Mouse (Mus musculus) ovary, adult 18-20 months (tissue): ENCODE measurements around the gene Naa35.
"Not testable (repeated sequence)": the region's sequence is repeated elsewhere in the genome, so short reads cannot be mapped to it uniquely, and the experiment has no call there.

ENCODE experiments used
- DNase-seq: peaks from one replicate; pipeline ENCODE4 v3.0.0; 2022; ENCODE audit warnings: low spot score, mixed read lengths

Naa35 gene

DNA sequence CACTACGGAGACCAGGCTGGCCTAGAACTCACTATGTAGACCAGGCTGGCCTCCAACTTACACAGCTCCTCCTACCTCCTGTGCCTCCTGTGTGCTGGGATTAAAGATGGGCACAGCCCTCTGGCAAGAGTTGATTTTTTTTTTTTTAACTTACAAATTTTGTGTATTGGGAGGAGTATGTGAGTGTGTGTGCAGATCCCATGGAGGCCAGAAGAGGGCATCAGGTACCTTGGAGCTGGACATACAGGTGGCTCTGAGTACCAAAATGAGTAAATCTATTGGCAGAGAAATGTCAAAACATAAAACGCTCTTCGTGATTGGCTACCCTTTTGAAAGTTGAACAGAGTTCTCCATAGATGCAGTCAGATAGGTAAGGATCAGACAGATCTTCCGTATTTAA is 4.1 kb upstream of the Naa35 start:
- DNase-seq = no peak

DNA sequence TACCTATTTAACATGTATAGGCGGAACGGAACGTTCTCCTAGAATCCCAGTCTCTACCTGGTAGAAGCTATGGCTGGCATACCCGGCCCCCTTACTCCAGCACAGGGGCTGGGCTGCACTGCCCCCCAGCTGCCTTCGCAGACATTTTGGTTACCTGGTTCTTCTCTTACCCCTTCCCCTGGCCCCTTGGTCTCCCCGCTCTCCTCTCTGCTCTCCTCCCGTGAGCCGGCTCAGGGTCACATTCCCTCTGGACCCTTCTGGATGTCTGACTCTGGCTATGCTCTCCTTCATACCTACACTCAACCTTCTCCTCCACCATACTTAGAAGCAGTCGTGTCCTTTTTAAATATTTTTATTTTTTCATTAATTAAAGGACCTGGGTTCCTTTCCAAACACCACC is 578 bp upstream of the Naa35 start:
- peak; percentile 20 for DNase-seq

DNA sequence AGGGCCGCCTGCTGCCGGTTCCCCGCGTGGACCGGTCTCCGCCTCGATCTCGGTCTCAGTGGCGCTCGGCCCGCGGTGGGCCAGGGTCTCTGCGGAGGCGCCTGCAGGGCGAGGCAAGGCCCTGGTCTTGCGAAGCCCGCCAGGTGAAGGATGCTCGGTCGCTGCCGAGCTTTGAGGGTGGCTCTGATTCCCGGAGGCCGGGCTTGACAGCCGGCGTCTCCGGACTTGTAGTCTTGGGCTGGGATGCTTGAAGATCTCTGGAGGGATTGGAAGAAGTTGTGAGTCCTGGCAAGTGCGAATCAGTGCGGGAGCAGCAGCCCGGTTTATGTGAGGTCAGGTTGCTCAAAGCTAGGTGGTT is 568 bp downstream of the Naa35 start:
- DNase-seq = no peak

DNA sequence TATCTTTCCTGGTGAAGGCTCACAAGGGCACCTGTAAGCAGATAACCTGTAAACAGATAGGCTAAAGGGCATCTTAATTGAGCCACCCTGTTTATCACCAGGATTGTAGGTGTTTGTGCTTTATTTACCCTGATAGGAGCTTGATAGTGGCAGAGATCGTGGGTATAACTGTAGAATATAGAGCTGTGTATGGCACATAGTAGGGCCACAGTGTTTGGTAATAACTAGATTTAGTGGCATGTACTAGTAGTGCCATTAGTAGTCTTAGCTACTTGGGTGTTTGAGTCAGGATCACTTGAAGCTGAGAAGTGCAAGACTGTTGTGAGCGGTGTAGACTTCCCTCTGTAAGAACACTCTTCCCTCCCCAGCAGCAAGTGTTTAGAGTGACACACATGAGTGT is 2.1 kb downstream of the Naa35 start:
- DNase-seq = no peak

DNA sequence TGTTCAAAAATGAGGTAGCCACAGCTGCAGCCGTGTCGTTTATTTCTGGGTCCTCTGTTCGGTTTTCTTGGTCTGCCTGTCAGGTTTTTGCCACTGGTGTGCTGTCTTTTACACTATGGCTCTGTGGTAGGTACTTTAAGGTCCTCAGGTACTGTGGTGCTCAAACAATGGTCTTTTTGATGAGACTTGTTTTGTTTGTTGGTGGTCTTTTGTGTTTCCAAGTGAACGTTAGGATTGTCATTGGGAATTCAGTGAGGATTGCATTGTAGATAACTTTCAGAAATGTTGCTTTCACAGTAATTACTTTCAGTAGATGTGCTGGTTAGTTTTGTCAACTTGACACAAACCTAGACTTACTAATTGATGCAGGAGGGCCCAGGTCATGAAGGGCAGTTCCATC is 4.6 kb downstream of the Naa35 start:
- no peak for DNase-seq

DNA sequence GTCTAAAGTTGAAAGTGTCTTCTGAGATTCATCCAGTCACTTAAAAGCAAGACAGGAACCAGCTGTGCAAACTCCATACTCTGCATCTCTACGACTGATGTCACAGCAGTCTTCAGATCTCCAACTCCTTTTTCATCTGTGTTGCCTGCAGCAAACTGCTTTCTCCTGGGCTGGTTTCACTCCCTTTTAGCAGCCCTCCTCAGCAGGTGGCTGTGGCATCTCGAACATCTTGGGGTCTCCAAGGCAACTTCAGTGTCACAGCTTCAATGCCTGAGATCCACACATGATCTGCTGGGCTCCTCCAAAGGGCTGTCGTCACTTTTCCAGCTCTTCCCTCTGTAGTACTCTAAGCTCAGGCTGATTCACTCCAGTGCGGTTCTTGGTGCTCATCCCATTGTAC is 5.6 kb downstream of the Naa35 start:
- DNase-seq = no peak

DNA sequence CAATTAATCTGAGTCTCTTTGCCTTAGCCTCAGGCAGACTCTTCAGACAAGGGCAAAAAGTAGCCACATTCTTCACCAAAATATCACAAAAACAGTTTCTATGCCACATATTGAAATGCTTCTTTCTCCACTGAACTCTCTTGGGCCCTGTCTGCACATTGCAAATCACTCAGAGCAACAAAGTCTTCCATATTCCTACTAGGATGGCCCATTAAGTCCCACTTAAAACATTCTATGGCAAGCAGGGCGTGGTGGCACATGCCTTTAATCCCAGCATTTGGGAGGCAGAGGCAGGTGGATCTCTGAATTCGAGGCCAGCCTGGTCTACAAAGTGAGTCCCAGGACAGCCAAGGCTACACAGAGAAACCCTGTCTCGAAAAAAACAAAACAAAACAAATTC is 7.0 kb downstream of the Naa35 start:
- not testable (repeated sequence) for DNase-seq

DNA sequence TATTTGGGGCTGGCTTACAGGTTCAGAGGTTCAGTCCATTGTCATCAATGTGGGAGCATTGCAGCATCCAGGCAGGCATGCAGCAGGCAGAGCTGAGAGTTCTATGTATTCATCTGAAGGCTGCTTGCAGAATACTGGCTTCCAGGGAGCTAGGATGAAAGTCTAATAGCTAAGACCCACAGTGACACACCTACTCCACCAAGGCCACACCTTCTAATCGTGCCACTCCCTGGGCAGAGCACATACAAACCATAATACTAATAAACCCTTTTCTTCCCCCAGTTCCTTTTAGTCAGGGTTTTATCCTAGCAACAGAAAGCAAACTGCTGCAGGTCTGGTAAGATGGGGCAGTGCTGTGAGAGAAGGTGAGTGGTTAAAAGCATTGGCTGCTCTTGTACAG is 7.6 kb downstream of the Naa35 start:
- no peak for DNase-seq

DNA sequence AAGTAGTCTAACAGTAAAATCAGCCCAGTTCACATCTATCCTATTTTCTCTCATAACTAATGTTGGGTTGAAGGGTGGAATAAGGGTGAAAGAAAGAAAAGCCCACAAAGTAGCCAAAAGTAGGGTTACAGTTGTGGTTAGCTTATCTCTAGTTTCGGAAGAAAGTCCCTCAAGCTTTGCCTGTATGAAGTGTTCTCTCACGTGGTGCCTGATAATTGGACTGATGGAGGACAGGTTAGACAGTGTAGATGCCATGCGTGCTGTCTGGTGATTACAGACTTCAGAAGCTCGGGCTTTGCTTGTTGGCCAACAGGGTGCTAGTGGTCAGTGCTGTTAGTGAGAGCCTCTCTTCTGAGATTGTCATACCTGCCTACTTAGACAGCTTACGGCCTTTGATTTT is 18.0 kb downstream of the Naa35 start:
- no peak for DNase-seq

DNA sequence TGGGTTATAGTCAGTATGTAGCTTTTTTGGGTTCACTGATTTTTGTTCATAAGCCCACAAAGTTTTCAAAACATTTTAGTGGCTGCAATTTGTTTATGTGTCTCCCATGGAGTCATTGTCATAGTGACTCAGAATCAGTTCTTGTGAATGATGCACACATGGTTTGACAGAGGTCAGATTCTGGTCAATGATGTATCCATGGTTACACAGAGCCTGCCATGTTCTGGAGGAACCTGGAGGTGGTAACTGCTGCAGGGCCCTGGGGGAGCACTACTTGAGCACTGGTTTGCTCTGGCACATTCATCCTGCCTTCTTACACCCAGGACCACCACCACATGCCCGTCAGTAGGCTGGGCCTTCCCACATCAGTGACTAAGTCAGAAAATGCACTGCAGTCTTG is 19.5 kb downstream of the Naa35 start:
- no peak for DNase-seq

DNA sequence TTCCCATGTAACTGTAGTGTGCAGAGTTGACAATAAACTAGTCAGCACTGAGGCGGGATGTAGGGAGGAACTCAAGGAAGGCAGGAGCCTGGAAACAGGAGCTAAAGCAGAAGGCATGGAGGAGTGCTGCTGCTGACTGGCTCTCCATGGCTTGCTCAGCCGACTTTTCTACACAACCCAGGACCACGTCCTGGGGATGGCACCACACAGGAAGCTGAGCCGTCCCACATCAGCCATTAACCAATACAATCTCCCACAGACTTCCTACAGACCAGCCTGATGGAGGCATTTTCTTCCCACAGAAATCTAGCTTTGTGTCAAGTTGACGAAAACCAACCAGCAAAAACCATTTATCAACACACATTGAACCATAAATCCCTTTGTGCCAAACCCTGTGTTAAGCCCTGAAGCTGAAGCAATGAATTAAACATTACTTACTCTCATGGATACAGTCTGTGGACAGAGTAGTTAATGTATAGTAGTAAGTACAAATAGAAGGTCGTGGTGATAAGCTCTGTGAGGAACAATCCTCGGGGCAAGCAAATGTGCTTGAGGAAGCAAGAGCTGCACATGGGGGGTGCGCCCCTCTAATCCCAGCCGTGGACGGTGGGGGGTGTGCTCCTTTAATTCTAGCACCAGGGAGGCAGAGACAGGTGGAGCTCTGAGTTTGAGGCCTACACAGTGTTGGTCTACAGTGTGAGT is 20.3 kb downstream of the Naa35 start:
- DNase-seq = no peak

DNA sequence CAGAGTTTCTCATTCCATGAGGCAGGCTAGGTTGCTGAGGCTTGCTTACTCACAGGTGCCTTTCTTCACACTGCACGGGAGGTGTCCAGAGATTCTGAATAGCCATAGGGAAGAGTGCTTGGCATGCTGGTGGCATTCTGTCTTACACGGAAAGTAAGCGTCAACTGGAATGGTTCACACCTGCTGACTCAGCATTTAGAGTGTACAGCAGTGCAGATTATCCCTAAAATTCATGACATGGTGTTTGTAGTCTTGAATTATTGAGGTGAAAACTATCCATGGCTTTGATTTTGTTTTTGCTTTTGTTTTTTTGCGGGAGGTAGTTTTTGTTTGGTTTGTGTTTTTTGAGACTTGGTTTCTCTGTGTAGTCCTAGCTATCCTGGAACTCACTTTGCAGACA is 24.8 kb downstream of the Naa35 start:
- no peak for DNase-seq

DNA sequence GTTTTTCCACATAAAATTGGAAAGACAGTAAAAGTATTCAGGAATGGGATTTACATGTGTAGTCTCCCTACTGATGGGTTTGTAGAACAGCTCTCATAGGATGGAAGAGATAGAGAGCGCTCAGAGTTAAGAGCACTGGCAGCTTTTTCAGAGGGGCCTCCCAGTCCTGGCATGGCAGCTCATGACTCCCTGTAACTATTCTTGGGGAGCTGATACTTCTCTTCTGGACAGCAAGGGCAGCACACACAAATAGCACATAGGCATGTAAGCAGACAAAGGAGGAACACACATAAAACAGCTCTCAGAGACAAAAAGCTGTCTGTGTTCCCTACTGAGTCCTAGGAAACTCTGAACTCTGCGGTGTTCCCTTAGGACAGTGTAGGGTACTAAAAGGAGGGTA is 25.4 kb downstream of the Naa35 start:
- DNase-seq = no peak

DNA sequence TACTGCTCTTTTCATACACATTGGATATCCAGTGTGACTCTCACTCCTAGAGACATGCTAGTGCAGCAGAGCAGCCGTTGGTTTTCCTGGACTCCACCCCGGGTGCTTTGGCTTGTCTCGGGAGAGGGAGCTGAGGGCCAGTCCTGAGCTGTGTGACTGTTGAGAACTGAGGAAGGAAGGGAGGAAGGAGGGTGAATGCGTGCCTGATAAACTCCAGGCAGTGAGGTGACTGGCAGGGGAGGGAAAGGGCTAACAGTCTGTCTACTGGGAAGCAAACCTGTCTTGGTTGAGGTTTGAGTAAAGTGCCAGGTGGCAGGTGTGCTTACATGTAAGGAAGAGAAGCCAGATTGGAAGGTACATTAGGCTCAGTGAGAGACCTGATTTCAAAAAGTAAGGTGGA is 28.8 kb downstream of the Naa35 start:
- no peak for DNase-seq

DNA sequence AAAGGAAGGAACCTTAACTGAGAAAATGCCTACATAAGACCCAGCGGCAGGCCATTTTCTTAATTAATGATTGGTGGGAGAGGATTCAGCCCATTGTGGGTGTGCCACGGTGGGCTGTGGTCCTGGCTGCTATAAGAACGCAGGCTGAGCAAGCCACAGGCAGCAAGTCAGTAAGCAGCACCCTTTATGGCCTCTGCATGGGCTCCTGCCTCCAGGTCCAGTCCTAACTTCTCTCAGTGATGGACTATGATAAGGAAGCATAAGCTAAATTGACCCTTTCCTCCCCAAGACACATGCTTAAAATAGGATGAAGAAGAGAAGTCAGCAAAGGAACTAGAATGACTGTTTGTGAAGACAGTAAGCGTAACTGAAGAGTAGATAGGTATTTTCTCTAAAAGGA is 30.1 kb downstream of the Naa35 start:
- DNase-seq = no peak

DNA sequence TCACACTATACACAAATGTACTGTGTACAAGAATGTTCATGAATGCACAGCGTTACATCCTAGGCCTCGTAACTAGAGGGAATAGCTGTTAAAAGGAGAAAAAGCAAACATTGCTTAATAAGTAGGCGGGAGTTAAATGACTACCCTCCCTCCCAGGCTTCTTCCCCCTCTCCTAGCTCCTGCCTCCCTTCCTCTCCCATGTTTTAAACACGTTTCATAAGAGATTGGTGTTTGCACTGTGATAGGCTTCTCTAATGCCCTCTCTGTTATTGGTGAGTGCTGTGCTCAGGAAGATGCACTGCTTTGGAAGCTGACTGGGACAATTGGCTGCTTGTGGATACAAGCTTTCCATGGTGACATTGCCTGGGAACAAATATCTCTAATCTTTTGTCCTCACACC is 30.5 kb downstream of the Naa35 start:
- DNase-seq = no peak

DNA sequence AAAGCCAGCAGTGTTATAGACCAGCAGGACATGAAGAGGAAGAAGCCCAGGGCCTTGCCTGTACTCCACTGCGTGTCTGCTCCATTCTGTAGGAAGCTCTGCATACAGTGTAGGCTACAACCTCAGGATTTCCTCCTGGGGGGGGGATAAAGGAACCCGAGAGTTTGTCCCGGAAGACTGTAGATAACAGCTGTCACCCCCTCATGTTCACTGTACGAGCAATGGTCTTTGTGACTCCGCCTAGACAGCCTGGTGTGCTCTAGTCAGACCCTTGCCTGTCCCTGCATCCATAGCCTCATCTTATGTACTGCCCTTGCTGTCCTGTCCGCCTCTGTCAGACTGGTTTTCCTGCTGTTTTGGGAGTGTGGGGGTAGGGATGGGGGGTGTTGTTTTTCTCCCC is 33.4 kb downstream of the Naa35 start:
- DNase-seq = no peak

DNA sequence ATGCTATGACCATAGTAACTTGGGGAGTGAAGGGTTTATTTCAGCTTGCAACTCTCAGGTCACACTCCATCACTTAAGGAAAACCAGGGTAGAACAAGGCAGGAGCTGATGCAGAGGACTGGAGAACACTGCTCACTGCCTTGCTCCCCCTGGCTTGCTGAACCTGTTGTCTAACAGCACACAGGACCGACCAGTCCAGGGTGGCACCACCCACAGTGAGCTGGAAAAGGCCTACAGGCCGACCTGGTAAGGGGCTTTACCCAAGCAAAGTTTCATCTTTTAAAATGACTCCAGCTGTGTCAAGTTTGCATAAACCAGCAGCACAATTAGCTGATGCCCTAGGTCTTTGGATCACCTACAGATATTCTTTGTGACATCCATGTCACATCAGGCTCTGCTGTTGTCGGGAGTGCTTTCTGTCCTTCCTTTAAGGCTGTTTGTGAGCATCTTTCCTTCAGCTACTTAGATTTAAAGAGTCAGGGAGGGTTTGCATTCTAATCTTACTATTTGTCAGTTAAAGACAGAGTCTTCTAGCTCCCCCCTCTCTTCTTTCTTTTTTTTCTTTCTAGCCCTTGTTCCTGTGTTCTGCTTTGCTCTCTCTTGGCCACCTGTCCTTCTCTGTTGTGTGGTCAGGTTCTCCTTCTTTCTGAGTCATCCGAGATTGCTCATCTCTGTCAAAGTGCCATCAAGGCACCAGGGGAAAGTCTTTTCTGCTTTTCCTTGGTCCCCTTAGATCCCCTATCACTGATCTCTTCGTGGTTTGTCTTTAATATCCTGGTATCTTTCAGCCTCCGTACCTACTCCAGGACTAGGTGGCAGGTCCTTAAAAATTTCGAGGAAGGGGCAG is 36.8 kb downstream of the Naa35 start:
- DNase-seq = no peak

DNA sequence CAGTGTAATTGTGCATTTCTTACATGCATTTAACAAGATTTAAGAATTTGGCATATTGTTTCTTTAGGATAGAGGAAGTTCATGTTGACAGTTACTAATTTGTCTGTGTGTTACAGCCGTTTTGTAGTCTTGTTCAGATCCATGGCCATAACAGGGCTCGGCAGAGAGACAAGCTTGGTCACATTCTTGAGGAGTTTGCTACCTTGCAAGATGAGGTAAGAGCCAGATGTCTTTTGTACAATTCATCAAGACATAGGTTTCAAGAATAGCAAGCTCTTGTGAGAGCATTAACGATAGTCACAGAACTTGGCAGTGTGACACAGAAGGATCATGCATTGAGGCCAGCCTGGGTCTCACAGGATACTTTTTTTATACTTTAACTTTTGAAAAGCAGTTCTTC is 39.3 kb downstream of the Naa35 start:
- DNase-seq = no peak

DNA sequence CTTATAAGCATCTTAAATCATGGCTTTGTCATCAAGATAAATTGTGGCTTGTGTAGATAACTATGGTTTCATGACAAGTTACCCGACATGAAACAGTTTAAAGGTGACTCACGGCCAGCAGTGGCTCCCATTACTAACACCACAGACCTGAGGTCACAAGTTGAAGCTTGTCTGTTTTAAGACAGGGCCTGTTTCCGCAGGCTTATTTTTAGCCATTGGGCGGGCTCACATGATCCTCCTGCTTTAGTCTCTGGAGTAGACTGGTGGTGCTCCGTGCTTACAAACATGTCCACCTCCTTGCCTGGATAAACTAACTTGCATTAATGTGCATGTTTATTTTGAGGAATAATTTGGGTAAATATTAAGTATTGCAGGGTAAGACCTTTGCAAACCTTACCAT is 39.8 kb downstream of the Naa35 start:
- DNase-seq = no peak

DNA sequence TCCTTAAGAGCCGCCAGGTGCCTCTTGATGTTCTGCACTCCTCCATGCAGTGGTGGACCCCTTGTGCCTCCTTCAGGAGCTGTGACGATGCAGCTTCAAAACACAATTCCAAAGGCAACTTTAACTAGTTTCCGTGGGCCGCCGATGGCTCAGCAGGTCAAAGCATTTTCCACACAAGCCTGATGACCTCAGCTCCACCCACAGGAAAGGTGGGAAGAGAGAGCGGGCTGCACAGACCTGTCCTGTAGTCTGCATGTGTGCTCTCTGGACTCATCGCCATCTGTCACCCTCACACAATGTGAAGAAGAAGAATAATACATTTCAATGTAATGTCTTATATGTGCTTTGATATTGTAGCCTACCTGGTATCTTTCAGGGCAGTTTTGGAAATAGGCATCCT is 41.7 kb downstream of the Naa35 start:
- no peak for DNase-seq

DNA sequence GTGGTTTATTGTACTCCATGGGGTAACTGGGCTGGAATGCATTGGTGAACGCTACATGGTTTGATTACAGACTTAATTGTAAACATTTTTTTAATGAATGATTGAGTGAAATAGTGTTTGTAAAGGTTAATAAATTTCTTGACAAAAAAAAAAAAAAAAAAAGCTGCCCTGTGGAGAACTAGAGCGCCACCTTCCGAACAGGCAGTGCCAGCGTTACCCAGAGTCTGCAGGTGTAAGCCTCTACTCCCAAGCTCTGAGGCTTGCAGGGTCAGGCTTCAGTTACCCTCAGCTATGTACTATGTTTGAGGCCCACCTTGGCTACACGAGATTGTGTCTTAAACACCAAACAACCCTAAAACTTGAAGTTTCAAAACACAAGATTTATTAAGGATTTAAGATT is 49.6 kb downstream of the Naa35 start:
- DNase-seq = no peak

DNA sequence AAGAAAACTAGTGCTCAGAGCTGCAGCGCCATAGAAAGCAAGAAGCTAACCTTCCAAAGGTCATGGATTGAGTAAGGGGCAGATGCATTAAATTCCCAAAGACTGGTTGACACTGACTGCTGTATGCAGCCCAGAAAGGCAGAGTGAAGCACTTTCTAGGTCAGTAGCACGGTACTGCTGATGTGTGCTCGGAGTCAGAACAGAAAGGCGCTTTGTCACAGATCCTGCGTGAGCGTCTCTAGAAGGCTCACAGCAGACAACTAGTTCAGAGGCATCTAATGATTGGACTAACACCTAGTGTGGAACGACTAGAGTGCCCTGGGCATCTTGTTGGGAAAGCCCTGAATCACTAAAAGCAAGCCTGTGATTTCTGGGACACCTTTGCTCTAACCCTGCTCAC is 52.7 kb downstream of the Naa35 start:
- no peak for DNase-seq
